Mouse (Mus musculus): ENCODE measurements around the gene Rnps1.
A peak's percentile ranks its signal among the peaks of the same experiment; 100 is the strongest.

Rnps1 gene

GRCm38 (mm10) chr17:24469910-24470602 lies 55.7 kb downstream of the Rnps1 start, which contains the start of the genes E4f1 and Pgp:
TSS of gene E4f1 (minus strand) at chr17:24470313.
TSS of gene Pgp (plus strand) at chr17:24470392.
- DNase-seq (ENCODE audit: low spot score in 2 of 2) = peak; percentile 99

GRCm38 (mm10) chr17:24470701-24471527 lies 56.5 kb downstream of the Rnps1 start:
- peak in 1 of 2 experiments; percentile 44 for DNase-seq (ENCODE audit: low spot score in 2 of 2)

GRCm38 (mm10) chr17:24472512-24472911 lies 58.1 kb downstream of the Rnps1 start:
- no peak for DNase-seq (ENCODE audit: low spot score in 2 of 2)

- DNase-seq (ENCODE audit: low spot score in 2 of 2) = no peak
Measured at GRCm38 (mm10) chr17:24473612-24474275, 59.4 kb downstream of the Rnps1 start, which contains the start of gene Bricd5. TSS of gene Bricd5 (plus strand) at chr17:24473884.

- DNase-seq (ENCODE audit: low spot score in 2 of 2) = peak in 1 of 2 experiments; percentile 28
Measured at GRCm38 (mm10) chr17:24474557-24474956, 60.2 kb downstream of the Rnps1 start.
